Mouse (Mus musculus) stomach, postnatal 0 days (tissue): Measurements from ENCODE around the gene Clec2d. TPM values are rescaled to one million over a fixed set of nuclear protein-coding genes. Genes with fewer than 3 reads are reported as not detected.
A peak's percentile ranks its signal among the peaks of the same experiment; 100 is the strongest.

ENCODE experiments used
- ATAC-seq: fragments of 200-750 bp; cut with Nextera tagmentation; 2 replicates; pipeline ENCODE4 v1.8.0; 2017; ENCODE audit not compliant: low FRiP score, low TSS enrichment
- DNase-seq: peaks from one replicate; pipeline ENCODE4 v3.0.0-alpha.2; 2016; ENCODE audit warnings: low spot score
- H3K27ac ChIP-seq: fragments of 300-500 bp; sonication (generic); replicated peaks from 2 replicates; pipeline ENCODE4 v1.5.1; 2014; ENCODE audit warnings: mild to moderate bottlenecking, control low read depth
- H3K27me3 ChIP-seq: fragments of 300-500 bp; sonication (generic); 2 replicates; pipeline ENCODE4 v1.6.1; 2014; ENCODE audit warnings: low read length; ENCODE audit not compliant: control insufficient read depth, insufficient read depth
- H3K36me3 ChIP-seq: fragments of 300-500 bp; sonication (generic); 2 replicates; pipeline ENCODE4 v1.6.1; 2014; ENCODE audit warnings: low read length, mixed read lengths; ENCODE audit not compliant: control insufficient read depth, insufficient read depth
- H3K4me1 ChIP-seq: fragments of 300-500 bp; sonication (generic); replicated peaks from 2 replicates; pipeline ENCODE4 v1.6.1; 2014; ENCODE audit warnings: antibody characterized with exemption; ENCODE audit not compliant: control insufficient read depth, insufficient read depth
- H3K4me2 ChIP-seq: fragments of 300-500 bp; sonication (generic); replicated peaks from 2 replicates; pipeline ENCODE4 v1.6.1; 2014; ENCODE audit warnings: low read depth, mild to moderate bottlenecking, control low read depth, moderate library complexity
- H3K4me3 ChIP-seq: fragments of 300-500 bp; sonication (generic); 2 replicates; pipeline ENCODE4 v1.5.1; 2014; ENCODE audit warnings: low read depth, low read length, control low read depth
- H3K9ac ChIP-seq: fragments of 300-500 bp; sonication (generic); 2 replicates; pipeline ENCODE4 v1.6.1; 2014; ENCODE audit warnings: mild to moderate bottlenecking, low read length, control low read depth, mixed read lengths
- H3K9me3 ChIP-seq: fragments of 300-500 bp; sonication (generic); 2 replicates; pipeline ENCODE4 v1.6.1; 2016; ENCODE audit warnings: low read length; ENCODE audit not compliant: control insufficient read depth
- CTCF ChIP-seq: IDR thresholded peaks from 2 replicates; pipeline ENCODE4 v1.5.1; 2016; ENCODE audit warnings: antibody characterized with exemption, low read depth, mild to moderate bottlenecking, moderate library complexity
- EP300 ChIP-seq: optimal IDR thresholded peaks from 2 replicates; pipeline ENCODE3; 2016; ENCODE audit warnings: antibody characterized with exemption
- WGBS: fragments of 180-500 bp; shearing (Covaris S2); extraction: QIAGEN DNeasy Blood & Tissue Kit; methylation state at CpG from one replicate; pipeline ENCODE4 v1.1.7; 2014; 5-methylcytosine and 5-hydroxymethylcytosine counted together
- polyA plus RNA-seq: library from polyadenylated mRNA; unstranded; fragments of >200 nt; fragmentation: Nextera tagmentation; extraction: Ambion mirVana; gene quantifications from 2 replicates; pipeline ENCODE4 v1.2.1, GENCODE M21; 2015

Gene Clec2d
- polyA plus RNA-seq, 1 experiment from 2014 or later, result 0.42 TPM

GRCm38 (mm10) chr6:129225078-129225477, 44.7 kb downstream of the Clec2d start:
- H3K36me3 ChIP-seq, result no peaks in the 10 kb centered on the region
- ATAC-seq (no peak), DNase-seq (no peak)
- no peak overlapping the region for H3K9ac ChIP-seq
- WGBS, result 55% methylated on average over 2 of the region's 2 CpGs
- TF ChIP-seq CTCF (no peak), EP300 (no peak)
- no peak overlapping the region for H3K4me2 ChIP-seq
- H3K4me1 ChIP-seq, result peaks cover 2% of the 10 kb centered on the region; the same call in 1 of the 2 replicates
- H3K27me3 ChIP-seq, result no peaks in the 10 kb centered on the region
- no peaks in the 10 kb centered on the region for H3K9me3 ChIP-seq
- H3K4me3 ChIP-seq, result no peak overlapping the region
- H3K27ac ChIP-seq, result no peak overlapping the region

- Histone ChIP-seq H3K9me3 (no peaks in the 10 kb centered on the region), H3K4me2 (no peak overlapping the region), H3K4me1 (peaks cover 6% of the 10 kb centered on the region; the same call in 1 of the 2 replicates), H3K4me3 (no peak overlapping the region), H3K27ac (peak overlapping the region; percentile 88), H3K9ac (0 out of 2 replicates have a peak overlapping the region, but pooled peaks have one; percentile 5), H3K36me3 (no peaks in the 10 kb centered on the region), H3K27me3 (no peaks in the 10 kb centered on the region)
- no peak for DNase-seq
- WGBS, result 24% methylated on average over 3 of the region's 3 CpGs
- no peak; the same call in 1 of the 2 replicates for ATAC-seq
- TF ChIP-seq CTCF (no peak), EP300 (no peak)
Observed at GRCm38 (mm10) chr6:129228935-129229773, 48.7 kb downstream of the Clec2d start.

GRCm38 (mm10) chr6:129229774-129230578, 49.6 kb downstream of the Clec2d start:
- Histone ChIP-seq H3K27ac (peak overlapping the region; percentile 88), H3K36me3 (no peaks in the 10 kb centered on the region), H3K4me1 (peaks cover 6% of the 10 kb centered on the region; the same call in 1 of the 2 replicates), H3K27me3 (no peaks in the 10 kb centered on the region), H3K4me2 (no peak overlapping the region), H3K9ac (0 out of 2 replicates have a peak overlapping the region, but pooled peaks have one; percentile 5), H3K4me3 (no peak overlapping the region), H3K9me3 (no peaks in the 10 kb centered on the region)
- ATAC-seq (peak; percentile 79), DNase-seq (peak; percentile 51)
- TF ChIP-seq EP300 (peak; percentile 96), CTCF (no peak)
- 9% methylated on average over 3 of the region's 3 CpGs for WGBS

- H3K36me3 ChIP-seq, result no peaks in the 10 kb centered on the region
- H3K9me3 ChIP-seq, result no peaks in the 10 kb centered on the region
- no peak for TF ChIP-seq CTCF
- no peak for TF ChIP-seq EP300
- no peak overlapping the region for H3K4me2 ChIP-seq
- no peak for ATAC-seq
- H3K4me1 ChIP-seq, result peaks cover 15% of the 10 kb centered on the region
- no peak overlapping the region for H3K4me3 ChIP-seq
- no peaks in the 10 kb centered on the region for H3K27me3 ChIP-seq
- H3K27ac ChIP-seq, result peak overlapping the region; percentile 59
- no peak for DNase-seq
- no peak overlapping the region for H3K9ac ChIP-seq
- 67% methylated on average over 5 of the region's 5 CpGs for WGBS
Observed at GRCm38 (mm10) chr6:129232005-129232841, 51.8 kb downstream of the Clec2d start.

- Histone ChIP-seq H3K9ac (no peak overlapping the region), H3K36me3 (no peaks in the 10 kb centered on the region), H3K9me3 (no peaks in the 10 kb centered on the region), H3K4me2 (no peak overlapping the region), H3K27ac (peak overlapping the region; percentile 59), H3K4me3 (no peak overlapping the region), H3K27me3 (no peaks in the 10 kb centered on the region), H3K4me1 (peaks cover 15% of the 10 kb centered on the region)
- TF ChIP-seq EP300 (peak; percentile 63), CTCF (no peak)
- DNase-seq, result peak; percentile 35
- peak; percentile 52 for ATAC-seq
- WGBS, result 33% methylated on average over 9 of the region's 9 CpGs
Observed at GRCm38 (mm10) chr6:129232842-129233205, 52.4 kb downstream of the Clec2d start.
